Mouse (Mus musculus) NIH3T3 (cell line): Measurements from ENCODE around the gene Tpo.

Experiments used
- DNase-seq: peaks from one replicate; pipeline ENCODE4 v3.0.0-alpha.2; 2012; ENCODE audit warnings: low read depth

Tpo gene

DNA sequence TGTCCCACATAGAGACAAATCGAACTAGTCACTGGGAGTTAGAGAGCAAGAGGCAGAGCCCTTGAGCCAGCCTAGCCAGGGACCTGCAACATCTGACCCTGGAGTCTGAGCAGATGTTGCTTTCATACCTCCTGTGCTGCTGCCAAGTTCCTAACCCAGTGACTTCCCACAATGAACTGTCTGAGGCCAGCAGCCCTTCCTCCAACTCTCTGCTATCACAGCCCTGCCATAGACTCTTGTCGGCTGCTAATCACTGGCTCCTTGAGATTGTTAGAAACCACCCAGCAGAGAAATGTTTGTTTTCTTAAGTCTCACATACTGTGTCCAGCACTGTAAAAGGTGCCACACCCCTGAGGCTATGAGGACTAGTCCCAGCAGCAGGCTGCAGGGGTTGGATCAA lies 56.1 kb downstream of the Tpo start:
- DNase-seq: no peak

DNA sequence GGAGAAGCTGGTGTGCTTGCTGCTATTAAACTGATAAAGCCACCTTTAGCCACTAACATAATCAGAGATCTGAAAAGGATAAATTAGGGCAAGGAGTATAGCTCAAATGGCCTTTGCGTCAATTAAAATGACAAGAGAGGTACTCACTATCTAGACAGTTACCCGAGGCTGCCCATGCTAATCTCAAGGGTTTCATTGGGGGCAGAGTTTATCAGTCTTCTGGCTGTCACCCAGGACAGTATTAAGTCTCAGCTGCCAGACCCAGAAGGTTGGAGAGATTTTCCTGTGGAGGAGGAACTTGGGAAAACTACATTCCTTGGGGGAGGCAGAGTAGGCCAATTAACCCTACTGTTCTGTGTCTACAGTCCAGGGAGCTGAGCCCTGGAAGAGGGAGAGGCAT lies 63.1 kb downstream of the Tpo start:
- no peak for DNase-seq

- no peak for DNase-seq
Measured at GRCm38 (mm10) chr12:30067806-30068205, 64.6 kb downstream of the Tpo start.

- no peak for DNase-seq
Measured at GRCm38 (mm10) chr12:30062118-30062505, 70.3 kb downstream of the Tpo start.

- no peak for DNase-seq
Measured at GRCm38 (mm10) chr12:30061503-30062117, 70.8 kb downstream of the Tpo start.

GRCm38 (mm10) chr12:30058044-30058443 lies 74.4 kb downstream of the Tpo start:
- DNase-seq: no peak

DNA sequence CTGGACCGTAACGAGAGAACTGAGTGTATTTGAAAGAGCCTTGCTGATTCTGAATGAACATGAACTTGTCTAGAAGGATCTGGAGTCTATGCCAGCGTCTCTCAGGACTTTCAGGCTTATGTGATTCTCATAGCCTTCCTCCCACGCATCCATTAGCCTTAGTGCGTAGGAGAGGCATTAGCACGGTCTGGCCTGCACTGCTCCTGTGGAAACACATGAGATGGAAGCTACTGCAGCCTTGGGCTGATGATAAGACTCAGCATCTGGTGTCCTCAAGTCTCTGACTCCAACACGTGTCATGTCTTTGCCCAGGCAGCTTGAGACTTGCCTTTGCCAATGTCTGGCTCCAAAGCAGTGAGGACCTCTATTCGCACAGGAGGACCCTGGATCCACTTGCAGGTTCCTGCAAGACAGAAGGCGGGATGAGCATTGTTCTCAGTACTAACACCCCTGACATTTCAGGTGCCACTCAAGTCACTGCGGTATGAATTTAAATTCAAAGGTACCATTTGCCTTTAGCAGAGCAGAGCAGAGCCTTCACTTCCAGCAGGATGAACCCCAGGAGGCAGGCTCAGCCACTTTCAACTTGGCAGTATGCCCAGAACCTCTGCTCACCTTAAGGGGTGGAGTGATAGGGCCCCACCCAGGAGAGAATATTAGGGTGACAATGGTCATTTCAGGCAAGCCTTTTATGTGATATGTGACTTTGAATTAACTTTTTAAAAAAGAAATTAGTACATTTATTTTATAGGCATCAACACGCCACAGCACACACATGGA lies 77.5 kb downstream of the Tpo start:
- no peak for DNase-seq

GRCm38 (mm10) chr12:30050235-30050634 lies 82.2 kb downstream of the Tpo start:
- DNase-seq: peak; percentile 44

DNA sequence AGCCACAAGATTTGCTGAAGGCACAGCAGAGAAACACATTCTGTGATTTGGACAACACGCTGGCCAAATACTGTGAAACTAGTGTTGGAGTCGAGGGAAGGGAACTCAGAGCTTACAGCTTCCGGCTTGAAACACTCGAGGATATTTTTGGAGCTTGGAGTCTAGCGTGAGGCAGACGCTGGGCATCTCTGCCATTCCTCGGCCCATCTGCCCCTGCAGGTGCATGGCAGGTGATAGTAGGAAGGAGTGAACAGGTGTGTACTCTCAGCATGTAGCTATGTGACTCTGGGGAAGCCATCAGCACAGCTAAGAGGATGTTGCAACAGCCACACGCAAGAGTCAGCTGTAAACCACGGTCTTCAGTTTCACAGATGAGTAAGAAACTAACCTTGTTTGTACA lies 82.6 kb downstream of the Tpo start:
- DNase-seq: no peak

GRCm38 (mm10) chr12:30048848-30049247 lies 83.6 kb downstream of the Tpo start:
- no peak for DNase-seq

GRCm38 (mm10) chr12:30040150-30040549 lies 92.3 kb downstream of the Tpo start:
- DNase-seq: peak; percentile 84

DNA sequence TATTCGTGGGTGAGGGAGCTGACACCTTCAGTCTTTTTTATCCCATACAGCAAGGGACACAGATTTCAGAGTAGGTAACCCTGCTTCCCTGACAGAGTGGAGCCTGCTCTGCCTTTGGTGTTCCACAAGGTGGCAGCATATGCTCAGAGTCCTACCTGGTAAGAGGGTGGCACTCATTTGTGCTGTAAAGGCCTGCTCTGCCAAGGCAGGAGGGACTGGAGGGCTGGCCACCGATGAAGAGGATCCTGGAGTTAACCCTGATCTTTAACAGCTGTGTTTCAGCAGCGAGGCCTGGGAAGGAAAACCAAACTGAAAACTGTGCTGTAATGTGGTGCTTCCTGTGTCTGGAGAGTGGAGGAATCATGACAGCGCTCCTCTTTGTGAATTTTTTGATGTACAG lies 92.9 kb downstream of the Tpo start:
- peak; percentile 73 for DNase-seq

GRCm38 (mm10) chr12:30036569-30037055 lies 95.8 kb downstream of the Tpo start:
- peak; percentile 46 for DNase-seq

DNA sequence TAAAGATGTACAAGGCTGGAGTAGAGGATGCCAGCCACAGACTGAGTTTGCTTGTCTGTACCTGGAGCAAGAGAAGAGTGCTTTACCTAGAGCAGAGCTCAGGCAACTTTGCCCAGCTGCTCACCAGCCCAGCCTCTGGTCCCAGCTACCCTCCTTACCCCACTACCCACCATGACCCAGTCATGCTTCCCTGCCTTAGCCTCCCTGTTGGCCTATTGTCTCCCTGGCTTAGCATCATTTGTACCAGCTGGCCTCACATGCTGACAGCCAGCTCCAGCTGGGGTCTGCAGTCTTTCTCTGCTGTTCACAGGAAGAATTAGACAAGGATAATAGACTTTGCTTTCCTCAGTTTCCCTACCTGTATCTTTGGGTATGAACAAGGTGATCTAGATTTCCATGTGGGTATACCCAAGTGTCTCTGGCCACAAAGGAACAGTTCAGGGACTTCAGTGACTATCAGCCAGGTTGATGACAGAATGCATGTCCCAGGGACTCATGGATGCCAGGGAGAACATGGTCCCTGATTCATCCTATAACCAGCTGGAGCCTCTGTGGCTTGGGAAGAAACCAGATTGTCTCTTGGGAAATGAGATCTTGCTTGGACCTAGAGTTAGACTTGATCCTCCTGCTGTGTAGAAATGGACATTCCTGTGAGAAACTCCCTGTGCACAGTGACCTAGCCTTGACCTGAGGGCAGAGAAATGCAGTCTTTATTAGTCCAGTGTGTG lies 96.4 kb downstream of the Tpo start:
- peak; percentile 36 for DNase-seq

DNA sequence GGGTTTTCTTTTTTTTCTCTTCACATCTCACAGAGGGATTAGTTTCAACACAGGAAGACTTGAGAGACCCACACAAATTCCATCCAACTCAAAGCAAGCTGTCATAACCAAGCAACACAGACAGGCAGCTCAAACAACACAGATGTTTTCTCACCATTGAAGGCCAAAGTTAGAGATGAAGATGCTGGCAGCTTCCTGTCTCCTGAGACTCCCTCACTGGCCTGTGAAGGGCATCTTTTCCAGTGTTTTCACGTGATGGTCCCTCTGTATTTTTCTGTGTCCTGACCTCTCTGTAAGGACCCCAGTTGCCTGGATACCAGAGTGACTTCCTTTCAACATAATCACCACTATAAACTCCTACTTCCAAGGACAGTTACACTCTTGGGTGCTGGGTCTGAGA lies 97.0 kb downstream of the Tpo start:
- DNase-seq: no peak

- no peak for DNase-seq
Measured at GRCm38 (mm10) chr12:30034681-30035080, 97.7 kb downstream of the Tpo start.

DNA sequence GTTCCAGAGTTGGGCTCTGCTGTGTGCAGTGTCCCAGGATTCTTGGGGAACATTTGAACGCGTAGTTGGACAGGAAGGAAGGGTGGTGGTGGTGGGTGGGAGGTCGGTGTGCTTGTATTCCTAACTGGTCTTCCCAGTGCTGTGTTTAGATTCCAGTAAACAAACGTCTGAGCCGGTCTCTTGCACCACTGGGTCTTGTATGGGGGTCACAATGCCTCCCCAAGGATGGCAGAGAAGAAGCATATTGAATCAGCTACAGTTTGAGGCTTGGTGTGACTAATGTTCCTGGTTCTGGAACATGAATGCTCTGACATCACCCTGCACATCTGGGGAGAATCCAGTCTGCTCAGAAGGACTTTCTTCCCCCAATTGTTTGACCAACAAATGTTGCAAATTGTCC lies 101.9 kb downstream of the Tpo start:
- DNase-seq: peak; percentile 56

DNA sequence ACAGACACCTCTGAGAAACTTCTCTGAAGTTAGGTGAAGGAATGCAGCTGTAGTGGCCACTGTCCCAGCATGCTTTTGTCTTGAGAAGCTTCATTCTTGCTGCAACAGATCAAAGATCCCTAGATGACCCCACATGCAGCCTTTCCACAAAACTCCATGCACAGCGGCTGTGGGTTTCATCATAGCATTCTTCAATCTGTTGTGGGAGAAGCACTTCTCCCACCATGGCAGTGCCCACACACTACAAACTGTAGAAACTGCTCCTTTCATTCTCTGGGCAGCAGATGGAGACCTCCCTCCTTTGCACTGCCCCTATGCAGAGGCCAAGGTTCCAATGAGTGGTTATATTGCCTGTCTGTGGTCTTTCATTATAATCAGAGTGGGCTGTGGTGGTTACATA lies 103.3 kb downstream of the Tpo start:
- no peak for DNase-seq

DNA sequence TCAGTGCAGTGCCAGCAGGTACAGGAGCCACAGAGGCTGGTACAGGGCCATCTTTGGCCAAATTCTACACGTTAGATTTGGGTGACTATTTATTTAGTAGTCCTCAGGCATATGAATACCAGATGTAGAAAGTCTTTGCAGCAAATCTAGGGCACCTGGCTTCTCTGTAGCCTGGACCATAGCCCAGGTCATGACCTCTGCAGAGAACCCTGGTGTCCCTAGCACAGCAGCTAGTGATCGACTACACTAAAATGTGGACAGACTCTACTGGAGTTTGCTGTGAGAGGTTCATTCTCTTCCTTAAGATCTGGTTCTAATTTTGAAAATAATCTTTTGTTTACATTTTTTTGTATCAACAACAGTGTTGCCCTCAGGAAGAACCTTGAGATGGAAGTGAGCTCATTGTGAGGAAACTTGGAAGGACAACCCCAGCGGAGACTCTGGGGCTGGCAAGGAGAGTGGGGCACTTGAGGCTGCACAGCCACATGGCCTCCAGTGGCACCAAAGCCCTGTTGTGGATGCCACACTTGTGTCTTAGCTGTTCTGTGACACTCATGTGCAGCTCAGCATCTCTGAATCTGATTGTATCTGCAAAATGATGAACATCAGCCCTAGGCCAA lies 104.6 kb downstream of the Tpo start:
- DNase-seq: peak; percentile 86

- peak; percentile 89 for DNase-seq
Measured at GRCm38 (mm10) chr12:30024264-30024825, 108.1 kb downstream of the Tpo start.

DNA sequence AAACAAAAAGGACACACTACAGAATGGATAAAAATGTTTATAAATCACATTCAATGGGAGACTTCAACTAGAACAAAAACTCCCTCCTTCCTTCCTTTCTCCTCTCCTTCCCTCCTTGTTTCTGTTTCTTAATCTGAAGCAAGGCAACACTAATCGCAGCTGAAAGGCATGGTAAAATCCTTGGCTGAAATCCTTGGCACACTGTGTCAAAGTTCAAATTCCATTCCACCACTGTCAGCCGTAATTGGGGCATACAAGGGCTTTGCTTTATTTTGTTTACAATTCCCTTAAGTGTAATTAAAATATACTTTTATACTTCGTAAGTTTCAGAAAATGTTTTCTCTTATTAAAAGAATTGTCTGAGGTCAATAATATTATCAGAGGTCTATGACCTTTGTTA lies 108.9 kb downstream of the Tpo start:
- peak; percentile 85 for DNase-seq

- DNase-seq: peak; percentile 65
Measured at GRCm38 (mm10) chr12:30020447-30020846, 112.0 kb downstream of the Tpo start.
